Mouse (Mus musculus): ENCODE data around the gene 8030411F24Rik. TPM values are rescaled to one million over a fixed set of nuclear protein-coding genes. Genes with fewer than 3 reads are reported as not detected.

Gene 8030411F24Rik
- polyA plus RNA-seq (2015; fragmentation: Nextera tagmentation; extraction: Ambion mirVana), result not detected in 2 replicates

- Histone ChIP-seq H3K4me2 (replicated peaks; ENCODE audit: low read depth, low read length) (no peak within 1 kb of the TSS), H3K9ac (replicated peaks; ENCODE audit: low read depth) (no peak within 1 kb of the TSS), H3K9me3 (ENCODE audit: low read length) (no peaks in the 10 kb centered on the region), H3K4me3 (ENCODE audit: low read depth, low read length) (no peak within 1 kb of the TSS), H3K36me3 (ENCODE audit: insufficient read depth, low read length) (no peaks in the 10 kb centered on the region), H3K4me1 (ENCODE audit: insufficient read depth, low read depth, low read length) (no peaks in the 10 kb centered on the region), H3K27ac (ENCODE audit: low read length) (no peak within 1 kb of the TSS), H3K27me3 (replicated peaks; ENCODE audit: insufficient read depth, low read length) (no peaks in the 10 kb centered on the region)
- ATAC-seq (no peak), DNase-seq (ENCODE audit: low spot score) (no peak)
- WGBS, result 4% methylated on average over 1 of the region's 1 CpGs
- TF ChIP-seq EP300 (IDR thresholded peaks at IDR 0.05) (no peak), CTCF (IDR thresholded peaks at IDR 0.05) (no peak)
Measured at GRCm38 (mm10) chr2:148781709-148782108, at the start of gene 8030411F24Rik. TSS of gene 8030411F24Rik (plus strand) at chr2:148782009.

- peak within 1 kb of the TSS; percentile 94 for H3K4me2 ChIP-seq (replicated peaks; ENCODE audit: low read depth, low read length)
- peak within 1 kb of the TSS; percentile 70 for H3K4me3 ChIP-seq (ENCODE audit: low read depth, low read length)
- peak; percentile 96 for DNase-seq (ENCODE audit: low spot score)
- H3K27me3 ChIP-seq (replicated peaks; ENCODE audit: insufficient read depth, low read length), result no peaks in the 10 kb centered on the region
- no peak within 1 kb of the TSS for H3K27ac ChIP-seq (ENCODE audit: low read length)
- no peak for TF ChIP-seq EP300 (IDR thresholded peaks at IDR 0.05)
- TF ChIP-seq CTCF (IDR thresholded peaks at IDR 0.05), result no peak; the same call in 1 of the 2 replicates
- H3K9me3 ChIP-seq (ENCODE audit: low read length), result no peaks in the 10 kb centered on the region
- WGBS, result 3% methylated on average over 18 of the region's 18 CpGs
- no peaks in the 10 kb centered on the region for H3K36me3 ChIP-seq (ENCODE audit: insufficient read depth, low read length)
- peak within 1 kb of the TSS; percentile 50 for H3K9ac ChIP-seq (replicated peaks; ENCODE audit: low read depth)
- H3K4me1 ChIP-seq (ENCODE audit: insufficient read depth, low read depth, low read length), result peaks cover 8% of the 10 kb centered on the region; the same call in 1 of the 2 replicates
- peak; percentile 100 for ATAC-seq
Measured at GRCm38 (mm10) chr2:148732327-148733000, 49.3 kb upstream of the 8030411F24Rik start, which contains the start of gene Napb. TSS of gene Napb (minus strand) at chr2:148732467.

- Histone ChIP-seq H3K27me3 (replicated peaks; ENCODE audit: insufficient read depth, low read length) (no peaks in the 10 kb centered on the region), H3K36me3 (ENCODE audit: insufficient read depth, low read length) (no peaks in the 10 kb centered on the region), H3K9ac (replicated peaks; ENCODE audit: low read depth) (no peak overlapping the region), H3K4me1 (ENCODE audit: insufficient read depth, low read depth, low read length) (no peaks in the 10 kb centered on the region), H3K4me3 (ENCODE audit: low read depth, low read length) (no peak overlapping the region), H3K4me2 (replicated peaks; ENCODE audit: low read depth, low read length) (no peak overlapping the region), H3K9me3 (ENCODE audit: low read length) (no peaks in the 10 kb centered on the region), H3K27ac (ENCODE audit: low read length) (no peak overlapping the region)
- ATAC-seq (no peak), DNase-seq (ENCODE audit: low spot score) (no peak)
- WGBS, result 57% methylated on average over 3 of the region's 3 CpGs
- TF ChIP-seq EP300 (IDR thresholded peaks at IDR 0.05), result no peak
- no peak for TF ChIP-seq CTCF (IDR thresholded peaks at IDR 0.05)
Measured at GRCm38 (mm10) chr2:148743001-148743400, 38.8 kb upstream of the 8030411F24Rik start.

- TF ChIP-seq CTCF (IDR thresholded peaks at IDR 0.05) (no peak), EP300 (IDR thresholded peaks at IDR 0.05) (no peak)
- Histone ChIP-seq H3K4me3 (ENCODE audit: low read depth, low read length) (no peak overlapping the region), H3K4me2 (replicated peaks; ENCODE audit: low read depth, low read length) (no peak overlapping the region), H3K9ac (replicated peaks; ENCODE audit: low read depth) (no peak overlapping the region), H3K36me3 (ENCODE audit: insufficient read depth, low read length) (no peaks in the 10 kb centered on the region), H3K9me3 (ENCODE audit: low read length) (no peaks in the 10 kb centered on the region), H3K27me3 (replicated peaks; ENCODE audit: insufficient read depth, low read length) (no peaks in the 10 kb centered on the region), H3K27ac (ENCODE audit: low read length) (no peak overlapping the region), H3K4me1 (ENCODE audit: insufficient read depth, low read depth, low read length) (no peaks in the 10 kb centered on the region)
- no peak for ATAC-seq
- 68% methylated on average over 3 of the region's 3 CpGs for WGBS
- DNase-seq (ENCODE audit: low spot score), result no peak
Measured at GRCm38 (mm10) chr2:148743846-148744407, 37.9 kb upstream of the 8030411F24Rik start.

GRCm38 (mm10) chr2:148750058-148750457 is 31.8 kb upstream of the 8030411F24Rik start, which contains the start of gene Cstl1:
TSS of gene Cstl1 (plus strand) at chr2:148750358.
- Histone ChIP-seq H3K36me3 (ENCODE audit: insufficient read depth, low read length) (no peaks in the 10 kb centered on the region), H3K9me3 (ENCODE audit: low read length) (no peaks in the 10 kb centered on the region), H3K4me2 (replicated peaks; ENCODE audit: low read depth, low read length) (no peak within 1 kb of the TSS), H3K4me1 (ENCODE audit: insufficient read depth, low read depth, low read length) (no peaks in the 10 kb centered on the region), H3K27ac (ENCODE audit: low read length) (no peak within 1 kb of the TSS), H3K27me3 (replicated peaks; ENCODE audit: insufficient read depth, low read length) (no peaks in the 10 kb centered on the region), H3K9ac (replicated peaks; ENCODE audit: low read depth) (no peak within 1 kb of the TSS), H3K4me3 (ENCODE audit: low read depth, low read length) (no peak within 1 kb of the TSS)
- 92% methylated on average over 1 of the region's 1 CpGs for WGBS
- no peak for DNase-seq (ENCODE audit: low spot score)
- no peak for ATAC-seq
- no peak for TF ChIP-seq CTCF (IDR thresholded peaks at IDR 0.05)
- TF ChIP-seq EP300 (IDR thresholded peaks at IDR 0.05), result no peak

- no peaks in the 10 kb centered on the region for H3K36me3 ChIP-seq (ENCODE audit: insufficient read depth, low read length)
- H3K4me1 ChIP-seq (ENCODE audit: insufficient read depth, low read depth, low read length), result no peaks in the 10 kb centered on the region
- H3K9me3 ChIP-seq (ENCODE audit: low read length), result no peaks in the 10 kb centered on the region
- 16% methylated on average over 15 of the region's 15 CpGs for WGBS
- TF ChIP-seq CTCF (IDR thresholded peaks at IDR 0.05), result peak; percentile 83
- TF ChIP-seq EP300 (IDR thresholded peaks at IDR 0.05), result 0 out of 2 replicates have a peak, but pooled peaks have one; percentile 38
- DNase-seq (ENCODE audit: low spot score) (peak; percentile 94), ATAC-seq (peak; percentile 81)
- H3K9ac ChIP-seq (replicated peaks; ENCODE audit: low read depth), result no peak overlapping the region
- H3K4me2 ChIP-seq (replicated peaks; ENCODE audit: low read depth, low read length), result peak overlapping the region; percentile 40
- H3K27me3 ChIP-seq (replicated peaks; ENCODE audit: insufficient read depth, low read length), result no peaks in the 10 kb centered on the region
- no peak overlapping the region for H3K27ac ChIP-seq (ENCODE audit: low read length)
- H3K4me3 ChIP-seq (ENCODE audit: low read depth, low read length), result 0 out of 2 replicates have a peak overlapping the region, but pooled peaks have one; percentile 8
Measured at GRCm38 (mm10) chr2:148751893-148752813, 29.7 kb upstream of the 8030411F24Rik start.

Measured in lung, postnatal 0 days (tissue).